In the genomic region with DNA sequence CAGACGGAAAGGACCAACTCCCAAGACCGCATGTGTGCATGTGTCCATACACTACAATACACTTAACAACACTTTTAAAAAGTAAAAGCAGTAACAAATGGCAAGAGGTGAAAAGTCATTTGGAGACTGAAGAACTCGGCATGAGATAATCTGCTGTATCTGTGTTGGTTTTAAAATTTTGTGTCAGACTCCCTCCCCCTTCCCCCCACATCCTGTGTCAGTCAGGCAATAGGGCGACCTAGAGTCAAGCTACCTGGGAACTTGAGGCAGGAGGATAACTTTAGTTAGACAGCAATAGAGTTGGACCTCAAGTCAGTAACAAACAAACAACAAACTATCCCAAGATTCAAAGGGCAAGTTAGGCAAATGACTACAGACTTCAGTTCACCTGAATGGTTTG, we compare ENCODE assay signal across 14 mouse cellular contexts.
"Had no signal": no experiment of that assay in that cellular context is flagged by ENCODE, and none has a peak within 500 bp of the region (broad histone marks: within the 10 kb centered on the region; RNA-seq: fewer than 3 reads in every experiment).

No protein-coding gene starts in this region.

- H3K4me3 ChIP-seq: intestine, embryonic 15.5 days; left cerebral cortex, adult 2 months; limb, embryonic 10.5 days; liver, embryonic 12.5 days; megakaryocyte, embryonic 14.5 days; stomach, embryonic 15.5 days had no signal

- H3K9ac ChIP-seq: intestine, embryonic 15.5 days; liver, embryonic 12.5 days; lung, embryonic 14.5 days; stomach, embryonic 15.5 days had no signal

- H3K27ac ChIP-seq: intestine, embryonic 15.5 days; left cerebral cortex, adult 2 months; limb, embryonic 10.5 days; liver, embryonic 12.5 days; stomach, embryonic 15.5 days had no signal

- H3K4me1 ChIP-seq: intestine, embryonic 15.5 days; limb, embryonic 10.5 days; liver, embryonic 12.5 days; stomach, embryonic 15.5 days had no signal

- H3K9me3 ChIP-seq: intestine, embryonic 15.5 days; limb, embryonic 10.5 days; liver, embryonic 12.5 days; megakaryocyte, embryonic 14.5 days; stomach, embryonic 15.5 days had no signal

- DNase-seq: kidney, adult 18-20 months; kidney, postnatal 14 days; lung, embryonic 14.5 days; lung, postnatal 10 days; lung, postnatal 4 days; right cerebral cortex, postnatal 14 days had no signal

- H3K27me3 ChIP-seq: intestine, embryonic 15.5 days; liver, embryonic 12.5 days; megakaryocyte, embryonic 14.5 days; stomach, embryonic 15.5 days had no signal

- H3K4me2 ChIP-seq: intestine, embryonic 15.5 days; liver, embryonic 12.5 days; lung, embryonic 14.5 days; midbrain, embryonic 11.5 days; stomach, embryonic 15.5 days had no signal

- ATAC-seq: intestine, embryonic 15.5 days; liver, embryonic 12.5 days; midbrain, embryonic 16.5 days had no signal
